In the genomic region with DNA sequence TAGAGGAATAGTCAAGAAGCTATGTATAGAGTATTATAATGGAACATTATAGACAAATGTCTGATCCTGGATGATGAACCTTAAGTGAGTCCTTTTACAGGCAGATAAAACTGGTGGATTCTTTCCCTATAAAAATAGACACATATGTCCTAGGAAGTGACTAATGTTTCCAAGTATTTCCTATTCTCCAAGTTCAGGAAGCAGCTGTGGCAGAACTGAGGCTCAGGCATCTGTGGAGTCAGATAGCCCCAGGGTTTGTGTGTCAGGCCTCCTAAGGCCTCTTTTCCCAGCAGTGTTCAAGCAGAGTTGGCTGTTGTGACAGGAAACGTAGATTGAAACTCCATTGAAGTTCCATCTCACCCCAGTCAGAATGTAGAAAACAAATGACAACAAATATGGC, we compare ENCODE assay signal across 14 mouse cellular contexts. TPM values are rescaled to one million over a fixed set of nuclear protein-coding genes. Genes with fewer than 3 reads are reported as not detected.
DNase-seq lines count a peak whose midpoint lies in the region.
"Had no signal": no experiment of that assay in that cellular context is flagged by ENCODE, and none has a peak within 500 bp of the region (broad histone marks: within the 10 kb centered on the region; RNA-seq: fewer than 3 reads in every experiment).

No protein-coding gene starts in this region.

- intact Hi-C loops in heart, postnatal 14 days (cut with DNase I): loop anchor here (5.0 kb wide), 1 partner anchor 95 kb away; no protein-coding TSS in a partner anchor

- H3K4me3 ChIP-seq in brown adipose tissue, adult 24 weeks (ENCODE audit: insufficient read depth, low read depth, low read length): no peak overlapping the region
- H3K4me3 ChIP-seq: embryonic facial prominence, embryonic 12.5 days; limb, embryonic 10.5 days had no signal

- no peaks in the 10 kb centered on the region; the same call in 1 of the 2 replicates for H3K4me1 ChIP-seq in brown adipose tissue, adult 24 weeks (ENCODE audit: control insufficient read depth, insufficient read depth, insufficient read length, low read length)
- H3K4me1 ChIP-seq: embryonic facial prominence, embryonic 12.5 days; limb, embryonic 10.5 days had no signal

- peak; percentile 9 for DNase-seq in adrenal gland, adult 8-10 months
- no peak for DNase-seq in adrenal gland, postnatal 10 days
- DNase-seq in heart, postnatal 14 days: peak; percentile 18 to 21
- peak; percentile 36 to 61 for DNase-seq in kidney, postnatal 36 days
- no peak for DNase-seq in ovary, postnatal 10 days (ENCODE audit: low spot score)
- DNase-seq in yolk sac, embryonic 10.5 days (ENCODE audit: low spot score): no peak
- DNase-seq in frontal cortex, postnatal 10 days (ENCODE audit: low spot score in 2 of 2): no peak
- DNase-seq: cerebellum, adult 18-20 months; forebrain, postnatal 0 days; thymus, adult 18-20 months had no signal

- H3K27ac ChIP-seq in brown adipose tissue, adult 24 weeks (replicated peaks; ENCODE audit: low read depth, low read length): peak overlapping the region; percentile 96
- H3K27ac ChIP-seq: embryonic facial prominence, embryonic 12.5 days; limb, embryonic 10.5 days had no signal

RNA-seq across cellular contexts. Expression of a gene that starts 25.4 kb away (rescaled TPM):
- total RNA-seq in adrenal gland, adult 8-10 months (2022): under 1 TPM in 1 of 4 experiments, not detected in 3; 0.13 TPM
- total RNA-seq in adrenal gland, postnatal 10 days (2021): 10 to 100 TPM; 26.4 to 55.7 TPM
- polyA plus RNA-seq in brown adipose tissue, adult 24 weeks (2012; ENCODE audit: insufficient read depth, insufficient read length, missing spikeins): not detected in 2 replicates
- under 1 TPM in 1 of 2 experiments, not detected in 1; 0.36 TPM for total RNA-seq in heart, postnatal 14 days (2021)
- polyA plus RNA-seq: C2C12; embryonic facial prominence, embryonic 12.5 days; limb, embryonic 10.5 days had no signal

Comparison
In these comparisons a context has a peak if more than half of its experiments do, and no peak if none do; other contexts are left out.
1. DNase-seq: peak in adrenal gland, adult 8-10 months (single experiment), heart, postnatal 14 days (2 of 2) and kidney, postnatal 36 days (2 of 2); none in adrenal gland, postnatal 10 days (single experiment), ovary, postnatal 10 days (single experiment), yolk sac, embryonic 10.5 days (single experiment) and frontal cortex, postnatal 10 days (0 of 2).
2. RNA of a gene that starts 25.4 kb away (total RNA-seq): 26.4 to 55.7 TPM in adrenal gland, postnatal 10 days; 0.36 TPM in heart, postnatal 14 days and 0.13 TPM in adrenal gland, adult 8-10 months; every median in the first group is over 10 times any median in the second.